Mouse (Mus musculus) brain, embryonic 14.5 days (tissue): ENCODE measurements at regions not wholly inside any gene's neighbourhood (a gene's known extent, or its start where the extent isn't known, plus 50 kb on each side); places are given as distances from the start of the nearest gene placed in this dataset.

Experiments used
- CTCF ChIP-seq: fragments of 200-500 bp; IDR thresholded peaks from 2 replicates; pipeline ENCODE4 v1.5.1; 2012; ENCODE audit warnings: inconsistent platforms, mild to moderate bottlenecking, moderate library complexity, borderline replicate concordance; ENCODE audit not compliant: insufficient read depth, insufficient read length; ENCODE audit errors: extremely low read depth
- POLR2A ChIP-seq: fragments of 200-500 bp; IDR thresholded peaks from 2 replicates; pipeline ENCODE4 v1.6.1; 2012; ENCODE audit warnings: mild to moderate bottlenecking, inconsistent platforms, borderline replicate concordance; ENCODE audit not compliant: poor library complexity, insufficient read depth, insufficient read length, severe bottlenecking; ENCODE audit errors: extremely low read depth

DNA sequence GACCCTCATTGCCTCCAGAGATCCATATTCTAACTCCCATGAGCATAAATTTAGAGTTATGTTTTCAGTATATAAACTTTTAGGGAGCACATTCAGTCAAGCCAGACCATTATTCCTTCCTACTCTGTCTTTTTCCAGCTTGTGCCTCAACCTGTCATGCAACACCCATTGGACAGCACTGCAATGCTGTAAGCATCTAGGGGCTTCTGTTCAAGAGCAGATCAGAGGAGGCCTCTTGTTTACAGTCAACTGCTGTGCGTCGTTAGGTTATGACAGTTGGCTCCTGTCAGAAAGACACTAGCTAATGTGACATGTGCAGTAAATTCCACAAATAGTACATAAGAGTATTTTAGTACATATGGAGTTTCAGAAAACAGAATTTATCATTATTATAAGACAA is 165.0 kb upstream of the Itga4 start:
- TF ChIP-seq CTCF (no peak), POLR2A (no peak)
